Mouse (Mus musculus): ENCODE results near the gene Psma3.

DNA sequence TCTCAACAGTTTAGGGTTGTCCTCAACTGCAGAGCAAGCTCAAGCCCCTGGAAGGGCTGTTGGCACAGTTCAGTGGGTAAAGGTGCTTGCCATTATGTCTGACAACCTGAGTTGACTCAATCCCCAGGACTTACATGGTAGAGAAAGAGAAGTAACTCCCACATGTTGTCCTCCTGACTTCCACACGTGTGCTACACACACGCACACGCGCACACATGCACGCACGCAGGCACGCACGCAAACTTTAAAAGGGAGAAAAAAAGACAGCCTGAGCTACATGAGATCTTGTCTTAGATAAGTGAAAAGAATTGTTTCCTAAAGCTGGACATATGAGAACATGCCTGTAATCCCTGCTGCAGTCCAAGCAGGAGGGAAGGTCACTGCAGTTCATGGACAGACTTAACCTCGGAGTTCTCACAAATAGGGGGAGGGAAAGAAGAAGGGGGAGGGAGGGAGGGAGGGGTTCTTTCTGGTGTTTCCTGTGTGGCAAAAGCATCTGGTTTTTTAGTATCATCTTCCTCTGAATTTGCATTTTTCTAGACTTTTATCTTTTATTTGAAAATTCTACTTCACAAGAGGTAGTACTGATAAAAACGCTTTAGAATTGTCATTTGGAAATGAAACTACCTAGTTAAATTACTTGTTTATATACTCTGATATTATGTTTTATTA, 27.7 kb upstream of the Psma3 start:
- TF ChIP-seq CTCF (IDR thresholded peaks at IDR 0.05 in 2 of 3, conservative IDR thresholded peaks at IDR 0.05 in 1 of 3; ENCODE audit: control insufficient read depth in 1 of 3, insufficient read depth in 1 of 3, low read depth in 2 of 3, low read length in 3 of 3, poor library complexity in 1 of 3, severe bottlenecking in 1 of 3), result no peak
- TF ChIP-seq MYB (IDR thresholded peaks at IDR 0.05; ENCODE audit: low read depth, low read length), result no peak
- no peak for TF ChIP-seq GABPA (IDR thresholded peaks at IDR 0.05; ENCODE audit: low read depth, low read length)
- no peak for TF ChIP-seq RCOR1 (IDR thresholded peaks at IDR 0.05; ENCODE audit: low read depth, low read length)
- no peak for TF ChIP-seq POLR2A (IDR thresholded peaks at IDR 0.05; ENCODE audit: control insufficient read depth in 1 of 2, insufficient read depth in 1 of 2, low read depth in 1 of 2, low read length in 2 of 2, poor library complexity in 1 of 2)
- no peak for TF ChIP-seq SIN3A (IDR thresholded peaks at IDR 0.05; ENCODE audit: low read length)
- TF ChIP-seq UBTF (IDR thresholded peaks at IDR 0.05; ENCODE audit: borderline replicate concordance, insufficient read depth, low read depth, low read length), result no peak
- TF ChIP-seq E2F4 (IDR thresholded peaks at IDR 0.05; ENCODE audit: borderline replicate concordance, low read depth, low read length), result no peak
- no peak for TF ChIP-seq SMC3 (IDR thresholded peaks at IDR 0.05; ENCODE audit: low read depth, low read length)
- TF ChIP-seq ETS1 (IDR thresholded peaks at IDR 0.05; ENCODE audit: low read depth, low read length), result no peak
- no peak for TF ChIP-seq CHD1 (IDR thresholded peaks at IDR 0.05; ENCODE audit: low read depth, low read length)
- no peak for TF ChIP-seq TCF12 (IDR thresholded peaks at IDR 0.05; ENCODE audit: low read depth, low read length)
- no peak for TF ChIP-seq USF1 (IDR thresholded peaks at IDR 0.05; ENCODE audit: low read depth, low read length)
